26 mouse cellular contexts compared by ENCODE assay signal in genomic region chr9:64249371-64249770, GRCm38 (mm10). TPM values are rescaled to one million over a fixed set of nuclear protein-coding genes. Genes with fewer than 3 reads are reported as not detected.
DNase-seq lines count a peak whose midpoint lies in the region; ATAC-seq and TF ChIP-seq lines count a peak whose summit lies in the region.
"Had no signal": no experiment of that assay in that cellular context is flagged by ENCODE, and none has a peak within 500 bp of the region (broad histone marks: within the 10 kb centered on the region; RNA-seq: fewer than 3 reads in every experiment).

No protein-coding gene starts in this region.

- no peaks in the 10 kb centered on the region for H3K9me3 ChIP-seq in heart, embryonic 10.5 days
- H3K9me3 ChIP-seq: embryonic facial prominence, embryonic 13.5 days; forebrain, embryonic 12.5 days; hindbrain, embryonic 10.5 days; neural tube, embryonic 13.5 days had no signal

- intact Hi-C loops in heart, adult 2 months (cut with DNase I), result no loop called here

- H3K27me3 ChIP-seq in heart, embryonic 10.5 days (ENCODE audit: insufficient read depth, poor library complexity, severe bottlenecking), result no peaks in the 10 kb centered on the region
- H3K27me3 ChIP-seq in heart, adult 2 months (ENCODE audit: control insufficient read depth, insufficient read depth, low read length), result no peaks in the 10 kb centered on the region
- no peaks in the 10 kb centered on the region for H3K27me3 ChIP-seq in thymus, adult 2 months (ENCODE audit: control insufficient read depth, insufficient read depth, low read length)
- H3K27me3 ChIP-seq: embryonic facial prominence, embryonic 13.5 days; forebrain, embryonic 12.5 days; neural tube, embryonic 13.5 days had no signal

- H3K9ac ChIP-seq in heart, adult 2 months (ENCODE audit: low read depth, low read length), result no peak overlapping the region
- H3K9ac ChIP-seq: forebrain, embryonic 12.5 days; liver, postnatal 0 days had no signal

- H3K4me3 ChIP-seq in heart, embryonic 10.5 days, result no peak overlapping the region
- no peak overlapping the region for H3K4me3 ChIP-seq in heart, adult 2 months
- H3K4me3 ChIP-seq in thymus, adult 2 months (ENCODE audit: control insufficient read depth, insufficient read depth, low read length), result no peak overlapping the region
- H3K4me3 ChIP-seq: embryonic facial prominence, embryonic 13.5 days; erythroblast, embryonic 14.5 days; forebrain, embryonic 12.5 days; hindbrain, embryonic 10.5 days; neural tube, embryonic 13.5 days had no signal

- no peak for TF ChIP-seq EP300 in heart, adult 2 months (IDR thresholded peaks at IDR 0.05; ENCODE audit: insufficient read depth, low read depth, low read length)

- no peak for DNase-seq in heart, embryonic 10.5 days (ENCODE audit: low spot score)
- no peak for DNase-seq in heart, adult 2 months
- DNase-seq in thymus, postnatal 25 days, result peak; percentile 16
- no peak for DNase-seq in thymus, adult 2 months
- no peak for DNase-seq in frontal cortex, postnatal 25 days (ENCODE audit: low spot score in 2 of 2)
- DNase-seq in right cerebral cortex, adult 18-20 months, result no peak
- DNase-seq: adrenal gland, adult 8-10 months; cerebellum, adult 2 months; cerebellum, postnatal 25 days; embryo, embryonic 11 days; kidney, adult 9 months; kidney, postnatal 14 days; layer of hippocampus, postnatal 36 days; liver, postnatal 0 days; lung, postnatal 14 days; midbrain, embryonic 14.5 days had no signal

- 80% methylated on average over 1 of the region's 1 CpGs for WGBS in heart, embryonic 10.5 days
- 55% methylated on average over 1 of the region's 1 CpGs for WGBS in heart, adult 2 months
- WGBS in thymus, adult 2 months, result 24% methylated on average over 1 of the region's 1 CpGs

- peak; percentile 25; the same call in 1 of the 2 replicates for ATAC-seq in megakaryocyte, adult 5-6 weeks (ENCODE audit: poor library complexity, severe bottlenecking)
- ATAC-seq: activated CD4-positive, CD25-positive, alpha-beta regulatory T cell, adult 4 months; hindbrain, postnatal 0 days; intestine, embryonic 16.5 days; liver, postnatal 0 days had no signal

- peaks cover 22% of the 10 kb centered on the region; the same call in 1 of the 2 replicates for H3K36me3 ChIP-seq in heart, embryonic 10.5 days
- peaks cover 10% of the 10 kb centered on the region for H3K36me3 ChIP-seq in heart, adult 2 months (ENCODE audit: control insufficient read depth, insufficient read depth, low read length)
- no peaks in the 10 kb centered on the region for H3K36me3 ChIP-seq in thymus, adult 2 months (ENCODE audit: control insufficient read depth, insufficient read depth, low read length)
- H3K36me3 ChIP-seq: neural tube, embryonic 13.5 days had no signal

- no peak for TF ChIP-seq CTCF in heart, adult 2 months (IDR thresholded peaks at IDR 0.05)
- no peak for TF ChIP-seq CTCF in thymus, adult 2 months (IDR thresholded peaks at IDR 0.05; ENCODE audit: borderline replicate concordance, control insufficient read depth, extremely low read depth, insufficient read depth, low read length, poor library complexity)

- no peak for TF ChIP-seq POLR2A in heart, adult 2 months (IDR thresholded peaks at IDR 0.05; ENCODE audit: insufficient read depth, low read depth, low read length)
- TF ChIP-seq POLR2A in thymus, adult 2 months (IDR thresholded peaks at IDR 0.05; ENCODE audit: control insufficient read depth, extremely low read depth, insufficient read depth, low read length, poor library complexity), result no peak

- H3K27ac ChIP-seq in heart, embryonic 10.5 days, result peak overlapping the region; percentile 23; the same call in 1 of the 2 replicates
- no peak overlapping the region for H3K27ac ChIP-seq in heart, adult 2 months
- H3K27ac ChIP-seq in thymus, adult 2 months (ENCODE audit: control insufficient read depth, insufficient read depth, low read length), result no peak overlapping the region
- H3K27ac ChIP-seq: embryonic facial prominence, embryonic 13.5 days; forebrain, embryonic 12.5 days; hindbrain, embryonic 10.5 days; hindbrain, postnatal 0 days; neural tube, embryonic 13.5 days had no signal

- H3K79me2 ChIP-seq in heart, adult 2 months (replicated peaks; ENCODE audit: control insufficient read depth, insufficient read depth, low read length), result peaks cover 7% of the 10 kb centered on the region

- H3K4me1 ChIP-seq in heart, embryonic 10.5 days, result peaks cover 26% of the 10 kb centered on the region
- peaks cover 3% of the 10 kb centered on the region for H3K4me1 ChIP-seq in heart, adult 2 months (ENCODE audit: control insufficient read depth, insufficient read depth, low read length)
- peaks cover 5% of the 10 kb centered on the region; the same call in 1 of the 2 replicates for H3K4me1 ChIP-seq in thymus, adult 2 months (replicated peaks; ENCODE audit: control insufficient read depth, insufficient read depth, low read length)

RNA-seq across cellular contexts. Expression of gene Map2k1, which starts 4.1 kb away (rescaled TPM):
- polyA plus RNA-seq in heart, embryonic 10.5 days (2016; fragmentation: Nextera tagmentation; extraction: Ambion mirVana), result 108 and 118 TPM in 2 replicates
- 10 to 100 TPM; 47.2 to 47.5 TPM for total RNA-seq in heart, adult 2 months (2021)
- 30.0 and 43.3 TPM in 2 replicates for polyA plus RNA-seq in heart, adult 2 months (2012; rRNA removed)
- polyA plus RNA-seq in thymus, adult 2 months (2012; rRNA removed), result 47.6 and 50.4 TPM in 2 replicates
- total RNA-seq in megakaryocyte, adult 5-6 weeks (2015), result 79.7 and 92.9 TPM in 2 replicates
- 114 and 117 TPM in 2 replicates for total RNA-seq in megakaryocyte, adult 5-6 weeks (2017)

RNA-seq across cellular contexts. Expression of gene Uchl4, which starts 14.4 kb away (rescaled TPM):
- 3.2 TPM in 2 replicates for polyA plus RNA-seq in heart, embryonic 10.5 days (2016; fragmentation: Nextera tagmentation; extraction: Ambion mirVana)
- total RNA-seq in heart, adult 2 months (2021), result 1 to 10 TPM; 2.3 to 2.4 TPM
- 0.21 and 0.44 TPM in 2 replicates for polyA plus RNA-seq in heart, adult 2 months (2012; rRNA removed)
- 0.18 TPM in 1 of 2 replicates, not detected in the other for polyA plus RNA-seq in thymus, adult 2 months (2012; rRNA removed)
- 0.34 TPM in 1 of 2 replicates, not detected in the other for total RNA-seq in megakaryocyte, adult 5-6 weeks (2015)
- total RNA-seq in megakaryocyte, adult 5-6 weeks (2017), result 0.16 and 0.48 TPM in 2 replicates
- total RNA-seq: hindbrain, postnatal 0 days had no signal
- polyA plus RNA-seq: erythroblast, embryonic 14.5 days; small intestine, adult 2 months had no signal

RNA-seq across cellular contexts. Expression of gene Tipin, which starts 32.0 kb away (rescaled TPM):
- polyA plus RNA-seq in heart, embryonic 10.5 days (2016; fragmentation: Nextera tagmentation; extraction: Ambion mirVana), result 170 and 220 TPM in 2 replicates
- 1 to 10 TPM; 9.2 to 9.3 TPM for total RNA-seq in heart, adult 2 months (2021)
- polyA plus RNA-seq in heart, adult 2 months (2012; rRNA removed), result 3.8 and 7.2 TPM in 2 replicates
- 16.5 and 19.1 TPM in 2 replicates for polyA plus RNA-seq in thymus, adult 2 months (2012; rRNA removed)
- total RNA-seq in megakaryocyte, adult 5-6 weeks (2015), result 132 and 155 TPM in 2 replicates
- total RNA-seq in megakaryocyte, adult 5-6 weeks (2017), result 163 and 193 TPM in 2 replicates
